Mouse (Mus musculus): ENCODE measurements around the gene Tenm3. TPM values are rescaled to one million over a fixed set of nuclear protein-coding genes. Genes with fewer than 3 reads are reported as not detected.

The Tenm3 gene
- total RNA-seq, 4 experiments from 2014 or later: 4.5 to 9.7 (median 7.0) TPM

DNA sequence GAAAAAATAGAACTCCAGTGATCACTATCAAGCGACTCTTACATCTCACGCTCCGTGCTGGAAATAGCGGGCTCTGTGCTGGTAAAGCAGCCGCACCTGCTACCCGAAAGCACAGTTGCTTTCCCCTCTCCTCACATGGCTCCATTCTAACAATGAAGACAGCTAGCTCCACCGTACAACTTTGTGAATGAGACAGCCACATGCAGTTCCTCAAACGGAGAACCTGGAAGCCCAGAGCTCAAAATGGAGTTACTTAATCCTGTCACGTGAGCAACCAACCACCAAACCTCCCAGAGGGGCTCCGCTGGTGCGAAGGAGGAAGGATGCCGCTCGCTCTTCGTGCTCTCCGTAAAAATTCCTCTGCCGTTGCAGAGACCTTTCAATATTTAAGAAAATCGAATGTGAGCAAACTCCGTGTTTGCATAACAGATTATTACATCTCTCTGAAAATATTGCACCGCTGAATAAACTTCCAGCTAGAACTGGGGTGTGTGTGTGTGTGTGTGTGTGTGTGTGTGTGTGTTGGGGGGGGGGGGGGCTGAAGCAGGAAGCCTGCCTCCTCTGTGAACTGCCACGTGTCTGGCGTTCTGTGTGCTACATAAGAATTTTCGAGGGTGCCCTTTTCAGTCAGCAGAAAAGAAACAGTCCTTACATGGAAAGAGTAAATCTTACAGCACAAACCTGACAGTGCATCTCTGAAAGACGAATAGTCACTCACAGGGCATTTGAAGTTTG is 103.4 kb downstream of the Tenm3 start:
- DNase-seq: no peak

DNA sequence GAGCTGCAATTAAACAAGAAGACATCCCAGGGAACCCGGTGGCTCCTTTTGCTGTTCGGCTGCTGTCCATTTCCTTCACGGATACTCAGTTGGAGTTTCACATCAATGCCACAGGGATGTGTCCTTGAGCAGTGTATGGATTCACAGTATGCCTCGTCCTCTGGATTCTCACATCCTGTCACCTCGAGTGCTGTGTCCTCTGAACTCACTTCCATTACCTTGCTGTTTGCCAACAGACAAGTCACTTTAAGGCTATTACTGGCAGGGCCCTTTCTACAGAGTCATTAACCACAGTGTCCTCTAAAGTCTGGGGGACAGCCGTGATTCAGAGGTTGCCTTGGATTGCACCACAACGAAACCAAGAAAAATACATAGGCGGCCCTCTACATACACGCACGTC is 110.0 kb downstream of the Tenm3 start:
- peak; percentile 35 for DNase-seq

DNA sequence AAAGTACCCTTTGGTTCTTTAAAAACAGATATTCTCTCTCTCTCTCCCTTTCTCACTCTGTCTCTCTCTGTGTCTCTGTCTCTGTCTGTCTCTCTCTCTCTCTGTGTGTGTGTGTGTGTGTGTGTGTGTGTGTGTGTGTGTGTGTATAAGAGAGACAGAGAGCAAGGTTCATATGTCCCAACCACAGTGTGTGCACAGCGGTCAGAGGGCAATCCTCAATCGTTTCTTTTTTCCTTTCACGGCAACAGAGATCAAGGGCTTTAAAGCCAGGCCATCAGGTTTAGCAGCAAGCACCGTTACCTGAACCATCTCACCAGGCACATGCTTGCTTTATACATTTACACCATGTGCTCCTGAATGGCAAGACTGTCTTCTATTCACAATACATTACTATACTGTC is 110.7 kb downstream of the Tenm3 start:
- DNase-seq: no peak

GRCm38 (mm10) chr8:48730701-48731100 is 113.0 kb downstream of the Tenm3 start:
- no peak for DNase-seq

GRCm38 (mm10) chr8:48728833-48729690 is 114.7 kb downstream of the Tenm3 start:
- DNase-seq: no peak

DNA sequence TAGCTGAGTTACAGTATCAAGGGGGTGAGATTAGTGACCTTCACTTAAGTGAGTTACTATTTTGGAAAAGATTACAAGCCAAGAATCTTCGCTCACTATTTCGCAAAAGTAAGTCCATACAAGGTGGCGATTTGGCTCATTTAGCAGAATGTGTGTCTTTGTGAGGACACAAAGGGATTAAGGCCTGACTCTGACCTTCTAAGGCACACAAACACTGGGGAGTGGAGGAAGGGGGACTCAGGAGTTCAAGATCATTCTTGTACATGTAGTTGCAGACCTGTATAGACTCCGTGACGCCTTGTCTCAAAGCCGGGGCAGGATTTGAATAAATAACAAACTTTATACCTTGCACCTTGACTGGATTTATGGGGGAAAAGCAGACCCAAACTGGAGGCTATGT is 115.7 kb downstream of the Tenm3 start:
- no peak for DNase-seq

DNA sequence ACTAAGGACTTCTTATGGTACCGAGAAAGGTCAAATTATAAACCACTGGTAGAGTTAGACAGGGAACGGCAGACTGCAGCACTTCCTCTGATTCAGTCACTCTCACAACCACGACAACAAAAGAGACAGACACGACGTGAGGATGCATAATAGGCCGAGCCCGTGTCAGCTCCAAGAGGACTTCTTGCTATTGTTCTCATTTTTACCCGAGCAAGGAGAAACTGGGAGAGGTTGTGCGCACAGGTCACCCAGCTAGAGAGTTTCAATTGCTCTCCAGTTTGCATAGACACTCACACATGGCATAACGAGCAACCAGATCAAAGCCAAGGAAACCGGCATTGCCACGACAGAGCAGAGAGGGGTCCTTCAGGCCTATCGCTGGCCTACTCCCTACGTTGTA is 121.0 kb downstream of the Tenm3 start:
- DNase-seq: no peak

DNA sequence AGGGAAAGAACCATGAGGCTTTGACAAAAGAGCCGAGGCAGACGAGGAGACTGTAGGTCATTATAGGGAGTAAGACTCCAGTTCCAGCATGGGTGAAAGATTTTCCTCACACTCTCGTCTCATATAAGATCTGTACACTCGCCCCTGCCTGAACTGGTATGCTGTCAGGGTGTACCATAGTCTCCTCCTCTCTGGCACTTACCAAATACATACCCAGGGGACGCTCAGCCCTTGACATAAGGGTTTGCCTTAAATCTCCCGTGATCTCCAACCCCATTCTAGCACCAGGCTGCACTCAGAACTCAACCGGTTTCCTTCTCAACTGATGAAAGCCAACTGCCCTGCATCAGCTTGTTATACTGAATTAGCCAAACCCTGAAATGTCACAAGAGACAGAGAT is 121.4 kb downstream of the Tenm3 start:
- no peak for DNase-seq

GRCm38 (mm10) chr8:48721376-48721775 is 122.4 kb downstream of the Tenm3 start:
- no peak for DNase-seq

- no peak for DNase-seq
Measured at GRCm38 (mm10) chr8:48715616-48716015, 128.1 kb downstream of the Tenm3 start.

DNA sequence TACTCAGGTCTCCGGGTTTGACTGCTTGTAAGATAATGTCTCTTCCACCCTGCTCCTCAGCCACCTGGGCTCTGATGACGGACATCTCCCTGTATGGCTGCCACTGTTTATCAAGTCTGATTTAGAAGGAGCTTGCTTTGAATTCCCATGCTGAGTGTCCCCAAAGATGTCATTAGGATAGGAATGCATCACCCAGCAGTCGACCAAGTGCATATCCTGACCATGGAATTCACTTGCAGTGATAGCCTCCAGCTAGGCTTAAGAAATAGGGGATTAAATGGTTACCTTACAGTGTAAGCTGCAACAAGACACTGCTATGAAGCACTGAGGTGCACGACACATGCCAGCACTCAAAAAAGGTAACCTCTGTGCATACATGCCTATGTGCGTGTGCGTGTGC is 137.1 kb downstream of the Tenm3 start:
- DNase-seq: no peak

GRCm38 (mm10) chr8:48704885-48705515 is 138.8 kb downstream of the Tenm3 start:
- no peak for DNase-seq

GRCm38 (mm10) chr8:48704485-48704884 is 139.3 kb downstream of the Tenm3 start:
- no peak for DNase-seq

- DNase-seq: no peak
Measured at GRCm38 (mm10) chr8:48690665-48691395, 152.9 kb downstream of the Tenm3 start.

DNA sequence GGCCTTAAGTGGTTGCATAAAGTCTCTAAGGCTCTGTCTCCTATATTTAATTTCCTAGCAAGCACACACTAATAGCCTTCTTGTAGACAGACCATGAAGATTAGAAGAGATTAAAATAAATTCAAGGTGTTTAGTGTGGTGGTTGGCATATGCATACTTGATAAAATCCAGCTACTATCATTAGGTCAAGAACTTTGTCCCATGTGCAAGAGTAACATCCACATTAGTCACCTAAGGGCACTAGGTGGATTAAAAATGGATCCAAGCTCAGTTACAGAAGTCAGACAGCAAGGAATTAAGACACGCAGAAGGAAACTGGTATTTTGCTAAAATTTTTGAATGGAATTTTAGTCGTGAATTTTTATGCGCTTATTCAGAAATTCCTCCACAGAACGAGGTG is 155.0 kb downstream of the Tenm3 start:
- no peak for DNase-seq

- peak; percentile 5 for DNase-seq
Measured at GRCm38 (mm10) chr8:48688188-48688587, 155.6 kb downstream of the Tenm3 start.

DNA sequence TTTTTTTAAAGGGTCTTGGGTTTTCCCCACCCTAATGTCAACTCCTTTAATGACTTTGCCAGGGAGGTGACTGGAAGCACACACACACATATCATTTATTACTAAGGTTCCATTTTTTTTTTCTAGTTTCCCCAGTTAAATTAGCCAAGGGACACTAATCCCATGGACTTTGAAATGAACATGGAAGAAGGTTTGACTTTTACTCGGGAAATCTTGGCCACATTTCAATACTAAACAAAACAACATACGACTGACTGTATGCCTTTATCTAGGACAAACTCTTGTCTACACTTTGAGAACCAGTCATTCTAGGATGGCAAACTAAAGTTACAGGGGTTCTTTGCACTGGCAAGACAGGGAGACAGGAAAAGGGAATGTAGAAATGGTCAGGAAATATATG is 170.3 kb downstream of the Tenm3 start:
- DNase-seq: no peak

DNA sequence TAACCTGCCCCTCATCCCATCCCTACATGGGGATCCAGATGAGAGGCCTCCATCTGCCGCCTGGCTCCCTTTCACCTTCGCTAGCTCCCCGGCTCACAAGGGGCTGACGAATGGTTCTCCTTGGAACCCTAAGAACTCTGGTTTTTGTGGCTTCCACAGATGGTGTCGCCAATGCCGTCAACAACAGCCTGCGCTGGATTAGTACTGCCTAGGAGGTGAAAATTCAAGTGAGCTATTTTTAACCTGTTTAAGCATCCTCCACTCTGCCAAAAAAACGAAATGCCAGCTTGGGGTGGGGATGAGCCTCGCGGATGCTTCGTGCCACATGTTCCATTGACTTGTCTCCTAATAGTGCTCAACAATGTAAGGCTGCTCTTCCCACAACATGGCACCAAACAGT is 171.3 kb downstream of the Tenm3 start:
- no peak for DNase-seq

DNA sequence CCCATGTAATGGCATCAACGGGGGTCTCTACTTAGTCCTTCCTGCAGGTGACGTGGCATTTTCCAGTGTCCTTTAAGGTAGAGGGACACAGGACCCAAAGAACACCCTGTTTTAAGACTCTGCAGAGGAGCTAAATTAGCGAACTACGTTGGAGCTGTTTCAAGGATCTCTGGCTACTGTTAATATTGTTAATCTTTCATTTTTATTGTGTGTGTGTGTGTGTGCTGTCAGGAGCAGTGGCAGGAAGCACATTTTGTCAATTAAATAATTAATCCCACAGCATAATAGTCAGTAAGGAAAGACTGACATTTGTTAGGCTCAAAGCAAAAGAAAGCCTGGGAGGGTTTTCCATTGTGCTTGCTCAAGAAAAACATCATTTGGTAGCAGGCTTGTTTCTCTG is 172.4 kb downstream of the Tenm3 start:
- no peak for DNase-seq

- DNase-seq: no peak
Measured at GRCm38 (mm10) chr8:48670895-48671294, 172.9 kb downstream of the Tenm3 start.

GRCm38 (mm10) chr8:48670387-48670786 is 173.4 kb downstream of the Tenm3 start:
- DNase-seq: no peak

GRCm38 (mm10) chr8:48665193-48665592 is 178.6 kb downstream of the Tenm3 start:
- DNase-seq: no peak

GRCm38 (mm10) chr8:48659226-48659625 is 184.5 kb downstream of the Tenm3 start:
- DNase-seq: no peak
